8 mouse cellular contexts compared by ENCODE assay signal in the genomic region with DNA sequence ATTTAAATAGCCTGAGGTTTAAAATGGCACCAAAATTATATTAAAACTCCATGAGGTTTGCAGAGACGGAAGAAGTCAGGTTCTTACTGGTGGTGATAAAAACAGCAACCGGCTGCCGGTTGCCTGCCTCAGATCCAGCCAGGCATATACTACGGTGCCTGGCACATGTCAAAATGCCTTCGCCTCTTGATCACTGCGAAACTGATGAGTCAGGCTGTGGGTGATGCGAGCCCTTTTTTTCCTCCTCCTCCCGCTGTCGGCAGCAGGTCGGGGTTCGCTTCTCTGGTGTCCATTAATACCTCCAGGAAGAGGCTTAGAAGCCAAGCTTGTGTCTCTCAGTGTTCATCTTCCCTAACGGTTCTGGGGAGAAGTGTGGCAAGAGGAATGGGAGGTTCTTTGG. TPM values are rescaled to one million over a fixed set of nuclear protein-coding genes. Genes with fewer than 3 reads are reported as not detected.
DNase-seq lines count a peak whose midpoint lies in the region; ATAC-seq lines count a peak whose summit lies in the region.

No protein-coding gene starts in this region.

- H3K4me3 ChIP-seq in kidney, embryonic 16.5 days (ENCODE audit: low read length): no peak overlapping the region
- H3K4me3 ChIP-seq in intestine, embryonic 15.5 days (replicated peaks): no peak overlapping the region

- WGBS in kidney, embryonic 16.5 days: 48% methylated on average over 12 of the region's 12 CpGs
- WGBS in intestine, embryonic 15.5 days: 55% methylated on average over 12 of the region's 12 CpGs

- peak; percentile 22 for DNase-seq in kidney, adult 9 months
- peak; percentile 61 for DNase-seq in adrenal gland, postnatal 14 days
- DNase-seq in frontal cortex, adult 2 months (ENCODE audit: extremely low spot score in 1 of 2, low spot score in 1 of 2): peak; percentile 55 to 79
- DNase-seq in layer of hippocampus, postnatal 36 days: peak; percentile 54 to 62
- DNase-seq in naive thymus-derived CD4-positive, alpha-beta T cell, adult 2 months (ENCODE audit: low read depth): peak; percentile 18
- DNase-seq in embryo, embryonic 9.5 days (ENCODE audit: extremely low spot score): no peak

- H3K9me3 ChIP-seq in kidney, embryonic 16.5 days (ENCODE audit: low read length): no peaks in the 10 kb centered on the region
- no peaks in the 10 kb centered on the region for H3K9me3 ChIP-seq in intestine, embryonic 15.5 days

- H3K27me3 ChIP-seq in kidney, embryonic 16.5 days (ENCODE audit: insufficient read depth, low read length): no peaks in the 10 kb centered on the region
- no peaks in the 10 kb centered on the region for H3K27me3 ChIP-seq in intestine, embryonic 15.5 days (replicated peaks)

- H3K4me2 ChIP-seq in kidney, embryonic 16.5 days (replicated peaks; ENCODE audit: low read depth, low read length): no peak overlapping the region
- no peak overlapping the region for H3K4me2 ChIP-seq in intestine, embryonic 15.5 days (replicated peaks)

- no peak overlapping the region for H3K9ac ChIP-seq in kidney, embryonic 16.5 days (replicated peaks; ENCODE audit: low read length)
- H3K9ac ChIP-seq in intestine, embryonic 15.5 days: no peak overlapping the region

- no peak overlapping the region for H3K27ac ChIP-seq in kidney, embryonic 16.5 days (ENCODE audit: low read length)
- H3K27ac ChIP-seq in intestine, embryonic 15.5 days: no peak overlapping the region

- no peak for ATAC-seq in kidney, embryonic 16.5 days (ENCODE audit: low FRiP score, low TSS enrichment)
- no peak for ATAC-seq in intestine, embryonic 15.5 days

- H3K36me3 ChIP-seq in kidney, embryonic 16.5 days (ENCODE audit: insufficient read depth, low read length): no peaks in the 10 kb centered on the region
- no peaks in the 10 kb centered on the region for H3K36me3 ChIP-seq in intestine, embryonic 15.5 days

- H3K4me1 ChIP-seq in kidney, embryonic 16.5 days (ENCODE audit: insufficient read depth, low read length): peaks cover 12% of the 10 kb centered on the region; the same call in 1 of the 2 replicates
- H3K4me1 ChIP-seq in intestine, embryonic 15.5 days (replicated peaks): 0 out of 2 replicates have a peak, but pooled peaks cover 6% of the 10 kb centered on the region

RNA-seq across cellular contexts. Expression of a gene that starts 25.1 kb away (rescaled TPM):
- polyA plus RNA-seq in kidney, embryonic 16.5 days (2015; fragmentation: Nextera tagmentation; extraction: Ambion mirVana): 0.95 and 1.1 TPM in 2 replicates
- total RNA-seq in adrenal gland, postnatal 14 days (2021): 4.1 and 4.2 TPM in 2 replicates
- 15.0 and 16.7 TPM in 2 replicates for polyA plus RNA-seq in frontal cortex, adult 2 months (2012; rRNA removed)
- 10 to 100 TPM; 32.6 to 33.5 TPM for total RNA-seq in layer of hippocampus, postnatal 36 days (2021)
- polyA plus RNA-seq in intestine, embryonic 15.5 days (2015; fragmentation: Nextera tagmentation; extraction: Ambion mirVana): 1.0 and 1.3 TPM in 2 replicates
